Mouse (Mus musculus) heart, postnatal 0 days (tissue): ENCODE measurements around the gene Fig4.

ENCODE experiments used
- CTCF ChIP-seq: IDR thresholded peaks from 2 replicates; pipeline ENCODE4 v1.5.1; 2016; ENCODE audit warnings: antibody characterized with exemption, control low read depth, low read depth
- EP300 ChIP-seq: IDR thresholded peaks from 2 replicates; pipeline ENCODE4 v1.6.1; 2016; ENCODE audit warnings: antibody characterized with exemption, low read depth

DNA sequence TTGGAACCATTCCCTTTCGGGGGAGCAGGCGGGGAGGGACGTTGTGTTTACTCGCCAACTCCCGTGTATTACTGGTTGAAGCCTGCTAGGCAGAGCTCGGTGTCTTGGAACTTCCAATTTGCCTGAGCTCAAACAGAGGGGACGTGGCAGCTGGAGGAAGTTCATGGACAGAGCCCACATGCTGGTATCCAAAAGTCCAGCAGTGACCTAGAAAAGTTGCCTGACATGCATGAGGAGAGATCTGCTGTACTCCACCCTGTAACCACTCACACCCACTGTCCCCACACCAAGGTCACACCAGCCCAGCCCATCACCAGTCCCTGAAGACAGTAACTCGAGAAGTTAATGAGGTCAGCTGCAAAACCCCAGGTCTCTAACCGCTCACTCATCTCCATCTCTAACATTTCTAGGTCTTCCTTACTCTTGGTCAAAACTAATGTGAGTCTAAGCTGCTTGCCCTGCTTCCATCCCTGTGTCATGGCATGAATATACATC lies 1.9 kb upstream of the Fig4 start:
- TF ChIP-seq CTCF (no peak), EP300 (no peak)
